Mouse (Mus musculus) spleen, embryonic (tissue): Measurements from ENCODE around the gene Btk.

Experiments used
- CTCF ChIA-PET: fragments of 350-600 bp; sonication (Branson Sonifier 250); formaldehyde crosslinking; loops from one replicate; lab custom pipeline; 2022; lab: Charles Lee

Btk gene

GRCm38 (mm10) chrX:134582888-134583669 is at the start of gene Btk:
Gene Btk (minus strand): TSS chrX:134583570.
- CTCF ChIA-PET: interaction anchor here (0.6 kb wide), 1 partner anchor 14 kb away, joined by 3 read pairs; no protein-coding TSS in a partner anchor

- CTCF ChIA-PET: no interaction called here
Measured at GRCm38 (mm10) chrX:134632710-134633109, 49.3 kb upstream of the Btk start.

- CTCF ChIA-PET: no interaction called here
Measured at GRCm38 (mm10) chrX:134628200-134628599, 44.8 kb upstream of the Btk start.

GRCm38 (mm10) chrX:134623350-134623749 is 40.0 kb upstream of the Btk start:
- CTCF ChIA-PET: no interaction called here

GRCm38 (mm10) chrX:134621685-134622084 is 38.3 kb upstream of the Btk start:
- CTCF ChIA-PET: no interaction called here

GRCm38 (mm10) chrX:134620254-134620865 is 37.0 kb upstream of the Btk start:
- CTCF ChIA-PET: interaction anchor here (0.7 kb wide), 1 partner anchor 48 kb away, joined by 3 read pairs; no protein-coding TSS in a partner anchor

GRCm38 (mm10) chrX:134619695-134620094 is 36.3 kb upstream of the Btk start:
- CTCF ChIA-PET: interaction anchor here (0.7 kb wide), 1 partner anchor 48 kb away, joined by 3 read pairs; no protein-coding TSS in a partner anchor

GRCm38 (mm10) chrX:134614306-134614705 is 30.9 kb upstream of the Btk start:
- CTCF ChIA-PET: no interaction called here

GRCm38 (mm10) chrX:134612285-134612959 is 29.1 kb upstream of the Btk start:
- CTCF ChIA-PET: interaction anchor here (1.3 kb wide), 1 partner anchor 71 kb away, joined by 4 read pairs; the partner anchor contains the start of gene Timm8a1

- CTCF ChIA-PET: no interaction called here
Measured at GRCm38 (mm10) chrX:134610984-134611383, 27.6 kb upstream of the Btk start.

- CTCF ChIA-PET: no interaction called here
Measured at GRCm38 (mm10) chrX:134609472-134609871, 26.1 kb upstream of the Btk start.

- CTCF ChIA-PET: no interaction called here
Measured at GRCm38 (mm10) chrX:134601380-134602120, 18.2 kb upstream of the Btk start.

GRCm38 (mm10) chrX:134600659-134601379 is 17.4 kb upstream of the Btk start, which contains the start of the genes Gla and Hnrnph2:
Gene Gla (minus strand): TSS chrX:134601125.
Gene Hnrnph2 (plus strand): TSS chrX:134601179.
- CTCF ChIA-PET: no interaction called here

- CTCF ChIA-PET: interaction anchor here (0.5 kb wide), 1 partner anchor 13 kb away, joined by 3 read pairs; no protein-coding TSS in a partner anchor
Measured at GRCm38 (mm10) chrX:134599922-134600565, 16.7 kb upstream of the Btk start.

GRCm38 (mm10) chrX:134589836-134590235 is 6.5 kb upstream of the Btk start:
- CTCF ChIA-PET: no interaction called here

GRCm38 (mm10) chrX:134588997-134589396 is 5.6 kb upstream of the Btk start:
- CTCF ChIA-PET: no interaction called here

- CTCF ChIA-PET: no interaction called here
Measured at GRCm38 (mm10) chrX:134588261-134588660, 4.9 kb upstream of the Btk start.

- CTCF ChIA-PET: interaction anchor here (0.7 kb wide), 1 partner anchor 14 kb away, joined by 3 read pairs; no protein-coding TSS in a partner anchor
Measured at GRCm38 (mm10) chrX:134586447-134586846, 3.1 kb upstream of the Btk start.

GRCm38 (mm10) chrX:134585103-134586002 is 2.0 kb upstream of the Btk start, which contains the start of gene Rpl36a:
Gene Rpl36a (plus strand): TSS chrX:134585654.
- CTCF ChIA-PET: no interaction called here
